Mouse (Mus musculus) myocyte (in vitro differentiated cells): ENCODE measurements at regions not wholly inside any gene's neighbourhood (a gene's known extent, or its start where the extent isn't known, plus 50 kb on each side); places are given as distances from the start of the nearest gene placed in this dataset.

Experiments
- CEBPB ChIP-seq: IDR thresholded peaks from 2 replicates; pipeline ENCODE4 v1.6.1; 2011; ENCODE audit warnings: mild to moderate bottlenecking, moderate library complexity; ENCODE audit not compliant: poor library complexity, insufficient read depth, severe bottlenecking
- E2F4 ChIP-seq: IDR thresholded peaks from one replicate; pipeline ENCODE4 v1.6.1; 2011; ENCODE audit warnings: mild to moderate bottlenecking, control low read depth, moderate library complexity; ENCODE audit not compliant: insufficient read depth
- MYOD1 ChIP-seq, 3 experiments: IDR thresholded peaks; one replicate each; pipeline ENCODE4 v1.6.1; 2011; ENCODE audit warnings: control low read depth in 2 of 3, low read depth in 2 of 3, mild to moderate bottlenecking in 2 of 3, moderate library complexity in 1 of 3; ENCODE audit not compliant: insufficient read length in 2 of 3, control insufficient read depth in 1 of 3
- MYOG ChIP-seq, 3 experiments: IDR thresholded peaks; one replicate each; pipeline ENCODE4 v1.6.1; 2011; ENCODE audit warnings: control low read depth in 2 of 3, low read depth in 2 of 3, mild to moderate bottlenecking in 2 of 3; ENCODE audit not compliant: insufficient read length in 2 of 3, control insufficient read depth in 1 of 3, insufficient read depth in 1 of 3
- POLR2A ChIP-seq: IDR thresholded peaks from one replicate; pipeline ENCODE4 v1.6.1; 2011; ENCODE audit warnings: low read depth, mild to moderate bottlenecking, control low read depth, moderate library complexity; ENCODE audit not compliant: insufficient read length
- POLR2AphosphoS2 ChIP-seq: IDR thresholded peaks from one replicate; pipeline ENCODE4 v1.6.1; 2011; ENCODE audit warnings: low read depth, control low read depth; ENCODE audit not compliant: insufficient read length
- REST ChIP-seq: IDR thresholded peaks from one replicate; pipeline ENCODE4 v1.6.1; 2011; ENCODE audit warnings: mild to moderate bottlenecking, control low read depth, moderate library complexity; ENCODE audit not compliant: insufficient read depth, insufficient read length
- TCF12 ChIP-seq: IDR thresholded peaks from one replicate; pipeline ENCODE4 v1.6.1; 2011; ENCODE audit warnings: mild to moderate bottlenecking, control low read depth; ENCODE audit not compliant: poor library complexity, insufficient read depth, severe bottlenecking
- USF1 ChIP-seq: IDR thresholded peaks from one replicate; pipeline ENCODE4 v1.6.1; 2011; ENCODE audit warnings: low read depth, mild to moderate bottlenecking, control low read depth, moderate library complexity

DNA sequence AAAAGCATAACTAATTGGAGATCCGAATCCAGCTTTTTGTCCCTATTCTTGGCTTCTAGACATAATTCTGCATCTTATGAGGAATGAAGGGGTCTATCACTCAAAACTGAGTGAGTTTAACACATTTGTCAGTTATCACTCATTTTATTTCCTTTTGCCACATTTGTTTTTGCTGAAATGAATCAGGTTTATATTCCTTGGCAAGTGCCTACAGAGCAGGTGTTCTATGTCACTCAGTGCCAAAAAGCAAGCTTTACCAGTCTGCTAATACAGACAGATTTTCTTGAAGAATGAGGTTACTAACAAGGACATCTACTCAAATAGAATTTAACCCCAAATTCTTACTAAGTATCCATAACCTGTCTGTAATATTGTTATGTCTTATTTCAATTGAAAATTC is 751.4 kb downstream of the Hace1 start:
- no peak for TF ChIP-seq POLR2A
- TF ChIP-seq CEBPB = no peak
- no peak for TF ChIP-seq MYOG (IDR thresholded peaks at IDR 0.05; ENCODE audit: control insufficient read depth in 1 of 3, insufficient read depth in 1 of 3, insufficient read length in 2 of 3, low read depth in 2 of 3)
- TF ChIP-seq REST = no peak
- TF ChIP-seq POLR2AphosphoS2 = no peak
- no peak for TF ChIP-seq TCF12
- TF ChIP-seq MYOD1 (IDR thresholded peaks at IDR 0.05; ENCODE audit: control insufficient read depth in 1 of 3, insufficient read length in 2 of 3, low read depth in 2 of 3) = no peak
- no peak for TF ChIP-seq USF1
- TF ChIP-seq E2F4 = no peak
